Mouse (Mus musculus) megakaryocyte, embryonic 14.5 days (primary cell): ENCODE results near the gene Phldb3. TPM values are rescaled to one million over a fixed set of nuclear protein-coding genes. Genes with fewer than 3 reads are reported as not detected.

Experiments used
- H3K27me3 ChIP-seq: replicated peaks from 2 replicates; pipeline ENCODE3; 2012; ENCODE audit warnings: inconsistent platforms
- H3K36me3 ChIP-seq: replicated peaks from 2 replicates; pipeline ENCODE3; 2012; ENCODE audit warnings: low read length, inconsistent platforms, mixed read lengths
- H3K4me1 ChIP-seq: 2 replicates; pipeline ENCODE4 v1.6.1; 2012; ENCODE audit warnings: inconsistent platforms
- H3K4me3 ChIP-seq: replicated peaks from 2 replicates; pipeline ENCODE3; 2012; ENCODE audit warnings: moderate library complexity, mild to moderate bottlenecking, inconsistent platforms
- H3K9me3 ChIP-seq: 2 replicates; pipeline ENCODE4 v1.6.1; 2012; ENCODE audit warnings: inconsistent platforms
- FLI1 ChIP-seq: IDR thresholded peaks from 2 replicates; pipeline ENCODE4 v1.6.1; 2012; ENCODE audit warnings: low read length, inconsistent platforms, mixed read lengths
- GATA1 ChIP-seq: IDR thresholded peaks from 3 replicates; pipeline ENCODE4 v1.6.1; 2012; ENCODE audit warnings: mixed read lengths, low read length, inconsistent platforms, borderline replicate concordance
- polyA plus RNA-seq: library from polyadenylated mRNA; stranded (reverse); fragments of >175 nt; gene quantifications from 2 replicates; pipeline ENCODE4 v1.2.3, GENCODE M21; 2012; ENCODE audit warnings: low replicate concordance; ENCODE audit not compliant: insufficient read depth

Gene Phldb3
- polyA plus RNA-seq = 2.0 and 8.9 TPM in 2 replicates

GRCm38 (mm10) chr7:24610144-24610878 lies at the start of gene Phldb3:
Gene Phldb3, plus strand, starts transcription at chr7:24610763.
- peaks cover 4% of the 10 kb centered on the region for H3K27me3 ChIP-seq
- TF ChIP-seq FLI1 (no peak), GATA1 (no peak)
- H3K9me3 ChIP-seq = no peaks in the 10 kb centered on the region

GRCm38 (mm10) chr7:24561450-24561849 lies 49.1 kb upstream of the Phldb3 start:
- no peak overlapping the region for H3K4me3 ChIP-seq
- peaks cover 80% of the 10 kb centered on the region for H3K36me3 ChIP-seq
- no peaks in the 10 kb centered on the region for H3K9me3 ChIP-seq
- H3K27me3 ChIP-seq = no peaks in the 10 kb centered on the region
- peaks cover 10% of the 10 kb centered on the region; the same call in 1 of the 2 replicates for H3K4me1 ChIP-seq
- no peak for TF ChIP-seq GATA1
- no peak for TF ChIP-seq FLI1

More at GRCm38 (mm10) chr7:24610144-24610878, at the start of gene Phldb3:
- peaks cover 16% of the 10 kb centered on the region for H3K36me3 ChIP-seq
- peak within 1 kb of the TSS; percentile 92 for H3K4me3 ChIP-seq
- peaks cover 43% of the 10 kb centered on the region for H3K4me1 ChIP-seq

- TF ChIP-seq FLI1 (no peak), GATA1 (no peak)
- Histone ChIP-seq H3K4me1 (peaks cover 14% of the 10 kb centered on the region; the same call in 1 of the 2 replicates), H3K4me3 (no peak overlapping the region), H3K27me3 (no peaks in the 10 kb centered on the region), H3K9me3 (no peaks in the 10 kb centered on the region), H3K36me3 (peaks cover 89% of the 10 kb centered on the region)
These were observed 47.2 kb upstream of the Phldb3 start for GRCm38 (mm10) chr7:24563191-24563836.

GRCm38 (mm10) chr7:24563837-24564206 lies 46.7 kb upstream of the Phldb3 start:
- Histone ChIP-seq H3K4me3 (no peak overlapping the region), H3K36me3 (peaks cover 90% of the 10 kb centered on the region), H3K9me3 (no peaks in the 10 kb centered on the region), H3K27me3 (no peaks in the 10 kb centered on the region), H3K4me1 (peaks cover 14% of the 10 kb centered on the region; the same call in 1 of the 2 replicates)
- TF ChIP-seq FLI1 (no peak), GATA1 (no peak)

- TF ChIP-seq FLI1 (no peak), GATA1 (no peak)
- Histone ChIP-seq H3K9me3 (no peaks in the 10 kb centered on the region), H3K4me3 (no peak overlapping the region), H3K36me3 (peaks cover 87% of the 10 kb centered on the region), H3K4me1 (peaks cover 14% of the 10 kb centered on the region; the same call in 1 of the 2 replicates), H3K27me3 (no peaks in the 10 kb centered on the region)
These were observed 45.8 kb upstream of the Phldb3 start for GRCm38 (mm10) chr7:24564607-24565265.

- peaks cover 87% of the 10 kb centered on the region for H3K36me3 ChIP-seq
- H3K4me1 ChIP-seq = peaks cover 14% of the 10 kb centered on the region; the same call in 1 of the 2 replicates
- H3K27me3 ChIP-seq = no peaks in the 10 kb centered on the region
- H3K9me3 ChIP-seq = no peaks in the 10 kb centered on the region
- TF ChIP-seq GATA1 (no peak), FLI1 (no peak)
- H3K4me3 ChIP-seq = no peak overlapping the region
These were observed 44.9 kb upstream of the Phldb3 start for GRCm38 (mm10) chr7:24565627-24566026.

GRCm38 (mm10) chr7:24566206-24566605 lies 44.4 kb upstream of the Phldb3 start:
- H3K4me1 ChIP-seq = peaks cover 17% of the 10 kb centered on the region; the same call in 1 of the 2 replicates
- no peaks in the 10 kb centered on the region for H3K27me3 ChIP-seq
- no peak overlapping the region for H3K4me3 ChIP-seq
- no peak for TF ChIP-seq FLI1
- no peak for TF ChIP-seq GATA1
- peaks cover 87% of the 10 kb centered on the region for H3K36me3 ChIP-seq
- H3K9me3 ChIP-seq = no peaks in the 10 kb centered on the region

GRCm38 (mm10) chr7:24568512-24568911 lies 42.1 kb upstream of the Phldb3 start:
- Histone ChIP-seq H3K4me3 (no peak overlapping the region), H3K4me1 (peaks cover 15% of the 10 kb centered on the region; the same call in 1 of the 2 replicates), H3K9me3 (no peaks in the 10 kb centered on the region), H3K36me3 (peaks cover 91% of the 10 kb centered on the region), H3K27me3 (no peaks in the 10 kb centered on the region)
- no peak for TF ChIP-seq FLI1
- TF ChIP-seq GATA1 = no peak

GRCm38 (mm10) chr7:24571071-24571470 lies 39.5 kb upstream of the Phldb3 start:
- peaks cover 72% of the 10 kb centered on the region for H3K36me3 ChIP-seq
- peaks cover 2% of the 10 kb centered on the region for H3K27me3 ChIP-seq
- TF ChIP-seq FLI1 = no peak
- TF ChIP-seq GATA1 = no peak
- no peak overlapping the region for H3K4me3 ChIP-seq
- H3K4me1 ChIP-seq = peaks cover 7% of the 10 kb centered on the region; the same call in 1 of the 2 replicates
- no peaks in the 10 kb centered on the region for H3K9me3 ChIP-seq

GRCm38 (mm10) chr7:24572455-24572854 lies 38.1 kb upstream of the Phldb3 start:
- Histone ChIP-seq H3K27me3 (peaks cover 2% of the 10 kb centered on the region), H3K4me1 (peaks cover 7% of the 10 kb centered on the region; the same call in 1 of the 2 replicates), H3K4me3 (peak overlapping the region; percentile 20), H3K9me3 (no peaks in the 10 kb centered on the region), H3K36me3 (peaks cover 58% of the 10 kb centered on the region)
- TF ChIP-seq FLI1 = no peak
- TF ChIP-seq GATA1 = no peak
